Comparison of ENCODE assay signal across 22 mouse cellular contexts in the genomic region with DNA sequence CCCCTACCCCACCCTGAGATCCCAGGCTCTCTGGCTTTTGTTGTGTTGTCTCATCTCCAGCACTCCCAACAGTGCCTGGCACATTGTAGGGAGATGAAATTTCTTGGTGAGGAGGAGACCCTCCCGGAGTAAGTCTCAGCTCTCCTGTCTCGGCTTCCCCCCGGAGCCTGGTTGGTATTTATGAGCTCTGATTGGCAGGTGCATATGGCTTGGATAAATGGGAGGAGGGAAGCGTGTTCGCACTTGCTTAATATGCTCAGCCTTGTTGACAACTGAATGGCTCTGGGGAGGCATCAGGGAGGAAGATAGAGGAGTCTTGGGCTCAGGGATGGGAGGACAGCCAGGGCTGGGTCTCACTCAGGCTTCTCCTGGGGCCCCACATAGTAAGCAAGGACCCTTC. TPM values are rescaled to one million over a fixed set of nuclear protein-coding genes. Genes with fewer than 3 reads are reported as not detected.
A peak's percentile ranks its signal among the peaks of the same experiment; 100 is the strongest.
DNase-seq lines count a peak whose midpoint lies in the region; ATAC-seq and TF ChIP-seq lines count a peak whose summit lies in the region.
"Had no signal": no experiment of that assay in that cellular context is flagged by ENCODE, and none has a peak within 500 bp of the region (broad histone marks: within the 10 kb centered on the region; RNA-seq: fewer than 3 reads in every experiment).

No protein-coding gene starts in this region.

- H3K4me1 ChIP-seq in embryonic facial prominence, embryonic 12.5 days, result peaks cover 23% of the 10 kb centered on the region
- H3K4me1 ChIP-seq in forebrain, embryonic 15.5 days, result peaks cover 69% of the 10 kb centered on the region
- H3K4me1 ChIP-seq in midbrain, embryonic 12.5 days, result peaks cover 52% of the 10 kb centered on the region

- 58% methylated on average over 5 of the region's 5 CpGs for WGBS in embryonic facial prominence, embryonic 12.5 days
- 31% methylated on average over 5 of the region's 5 CpGs for WGBS in forebrain, embryonic 15.5 days
- 56% methylated on average over 5 of the region's 5 CpGs for WGBS in midbrain, embryonic 12.5 days

- no peak for TF ChIP-seq CTCF in brain, embryonic 14.5 days (IDR thresholded peaks at IDR 0.05; ENCODE audit: borderline replicate concordance, extremely low read depth, insufficient read depth, insufficient read length)

- no peak for ATAC-seq in embryonic facial prominence, embryonic 12.5 days (ENCODE audit: insufficient number of reproducible peaks, insufficient read depth, low FRiP score, low TSS enrichment)
- ATAC-seq in forebrain, embryonic 15.5 days (replicated peaks), result peak; percentile 68
- ATAC-seq in midbrain, embryonic 12.5 days (ENCODE audit: low FRiP score, low read depth), result no peak; the same call in 1 of the 2 replicates
- ATAC-seq in granulocyte monocyte progenitor cell, adult 5-6 weeks (replicated peaks; ENCODE audit: poor library complexity, severe bottlenecking), result no peak
- ATAC-seq: CD4-positive, CD25-positive, alpha-beta regulatory T cell, adult 4 months; intestine, embryonic 16.5 days had no signal

- H3K4me3 ChIP-seq in embryonic facial prominence, embryonic 12.5 days, result no peak overlapping the region
- H3K4me3 ChIP-seq in forebrain, embryonic 15.5 days, result no peak overlapping the region
- H3K4me3 ChIP-seq in midbrain, embryonic 12.5 days, result no peak overlapping the region
- H3K4me3 ChIP-seq: heart, embryonic 10.5 days; stomach, embryonic 15.5 days had no signal

- H3K36me3 ChIP-seq in embryonic facial prominence, embryonic 12.5 days, result no peaks in the 10 kb centered on the region
- no peaks in the 10 kb centered on the region for H3K36me3 ChIP-seq in forebrain, embryonic 15.5 days
- H3K36me3 ChIP-seq in midbrain, embryonic 12.5 days, result no peaks in the 10 kb centered on the region
- H3K36me3 ChIP-seq: heart, embryonic 10.5 days; stomach, embryonic 15.5 days had no signal

- 0 out of 2 replicates have a peak, but pooled peaks cover 3% of the 10 kb centered on the region for H3K27me3 ChIP-seq in embryonic facial prominence, embryonic 12.5 days
- H3K27me3 ChIP-seq in forebrain, embryonic 15.5 days, result no peaks in the 10 kb centered on the region
- peaks cover 6% of the 10 kb centered on the region; the same call in 1 of the 2 replicates for H3K27me3 ChIP-seq in midbrain, embryonic 12.5 days
- H3K27me3 ChIP-seq: stomach, embryonic 15.5 days had no signal

- H3K9ac ChIP-seq in embryonic facial prominence, embryonic 12.5 days, result no peak overlapping the region
- H3K9ac ChIP-seq in forebrain, embryonic 15.5 days (replicated peaks), result no peak overlapping the region
- no peak overlapping the region; the same call in 1 of the 2 replicates for H3K9ac ChIP-seq in midbrain, embryonic 12.5 days (replicated peaks)
- H3K9ac ChIP-seq: liver, embryonic 14.5 days; stomach, embryonic 15.5 days had no signal

- H3K27ac ChIP-seq in embryonic facial prominence, embryonic 12.5 days, result peak overlapping the region; percentile 50; the same call in 1 of the 2 replicates
- peak overlapping the region; percentile 82 for H3K27ac ChIP-seq in forebrain, embryonic 15.5 days (replicated peaks)
- H3K27ac ChIP-seq in midbrain, embryonic 12.5 days (replicated peaks), result peak overlapping the region; percentile 49
- H3K27ac ChIP-seq: heart, embryonic 10.5 days; kidney, postnatal 0 days; liver, embryonic 14.5 days; stomach, embryonic 15.5 days had no signal

- no peak for TF ChIP-seq POLR2A in brain, embryonic 14.5 days (IDR thresholded peaks at IDR 0.05; ENCODE audit: borderline replicate concordance, extremely low read depth, insufficient read depth, insufficient read length, poor library complexity, severe bottlenecking)

- H3K9me3 ChIP-seq in embryonic facial prominence, embryonic 12.5 days, result no peaks in the 10 kb centered on the region
- H3K9me3 ChIP-seq in forebrain, embryonic 15.5 days, result no peaks in the 10 kb centered on the region
- H3K9me3 ChIP-seq in midbrain, embryonic 12.5 days, result no peaks in the 10 kb centered on the region
- H3K9me3 ChIP-seq: heart, embryonic 10.5 days; stomach, embryonic 15.5 days had no signal

- H3K4me2 ChIP-seq in embryonic facial prominence, embryonic 12.5 days (replicated peaks), result no peak overlapping the region
- H3K4me2 ChIP-seq in forebrain, embryonic 15.5 days (replicated peaks), result no peak overlapping the region
- no peak overlapping the region for H3K4me2 ChIP-seq in midbrain, embryonic 12.5 days (replicated peaks)
- H3K4me2 ChIP-seq: stomach, embryonic 15.5 days had no signal

- DNase-seq in brain, embryonic 14.5 days (ENCODE audit: low read depth), result peak; percentile 90
- DNase-seq in testis, postnatal 14 days (ENCODE audit: low spot score), result no peak
- DNase-seq in kidney, postnatal 4 days, result no peak
- DNase-seq in thymus, postnatal 0 days (ENCODE audit: low spot score), result no peak
- DNase-seq: cerebellum, postnatal 14 days; gastrocnemius, postnatal 14 days; heart, postnatal 14 days; lung, postnatal 10 days; retina, postnatal 1 day had no signal

RNA-seq across cellular contexts. Expression of a gene that starts 14.4 kb away (rescaled TPM):
- 0.09 and 0.12 TPM in 2 replicates for polyA plus RNA-seq in brain, embryonic 14.5 days (2012; rRNA removed)
- polyA plus RNA-seq in embryonic facial prominence, embryonic 12.5 days (2016; fragmentation: Nextera tagmentation; extraction: Ambion mirVana), result not detected in 2 replicates
- polyA plus RNA-seq in forebrain, embryonic 15.5 days (2015; fragmentation: Nextera tagmentation; extraction: Ambion mirVana), result 0.28 TPM in 1 of 2 replicates, not detected in the other
- not detected in 2 replicates for polyA plus RNA-seq in midbrain, embryonic 12.5 days (2016; fragmentation: Nextera tagmentation; extraction: Ambion mirVana)
- not detected in 2 replicates for total RNA-seq in granulocyte monocyte progenitor cell, adult 5-6 weeks (2014; fragmentation: Nextera tagmentation)
- not detected in 2 replicates for total RNA-seq in granulocyte monocyte progenitor cell, adult 5-6 weeks (2017)
- polyA plus RNA-seq in thymus, postnatal 0 days (2015; fragmentation: Nextera tagmentation; extraction: Ambion mirVana), result not detected in 2 replicates
- total RNA-seq: adrenal gland, postnatal 4 days; gastrocnemius, postnatal 14 days; heart, postnatal 14 days; left cerebral cortex, postnatal 25 days; neutrophil, adult 5-6 weeks had no signal
- polyA plus RNA-seq: CD4-positive, CD25-positive, alpha-beta regulatory T cell, adult 4 months; heart, embryonic 10.5 days; kidney, postnatal 0 days; liver, embryonic 14.5 days; stomach, embryonic 15.5 days had no signal
